Mouse (Mus musculus): ENCODE data around the gene Fyn. TPM values are rescaled to one million over a fixed set of nuclear protein-coding genes. Genes with fewer than 3 reads are reported as not detected.
A peak's percentile ranks its signal among the peaks of the same experiment; 100 is the strongest.

The Fyn gene
- total RNA-seq, 2 experiments from 2014 or later = 116 to 117 TPM

DNA sequence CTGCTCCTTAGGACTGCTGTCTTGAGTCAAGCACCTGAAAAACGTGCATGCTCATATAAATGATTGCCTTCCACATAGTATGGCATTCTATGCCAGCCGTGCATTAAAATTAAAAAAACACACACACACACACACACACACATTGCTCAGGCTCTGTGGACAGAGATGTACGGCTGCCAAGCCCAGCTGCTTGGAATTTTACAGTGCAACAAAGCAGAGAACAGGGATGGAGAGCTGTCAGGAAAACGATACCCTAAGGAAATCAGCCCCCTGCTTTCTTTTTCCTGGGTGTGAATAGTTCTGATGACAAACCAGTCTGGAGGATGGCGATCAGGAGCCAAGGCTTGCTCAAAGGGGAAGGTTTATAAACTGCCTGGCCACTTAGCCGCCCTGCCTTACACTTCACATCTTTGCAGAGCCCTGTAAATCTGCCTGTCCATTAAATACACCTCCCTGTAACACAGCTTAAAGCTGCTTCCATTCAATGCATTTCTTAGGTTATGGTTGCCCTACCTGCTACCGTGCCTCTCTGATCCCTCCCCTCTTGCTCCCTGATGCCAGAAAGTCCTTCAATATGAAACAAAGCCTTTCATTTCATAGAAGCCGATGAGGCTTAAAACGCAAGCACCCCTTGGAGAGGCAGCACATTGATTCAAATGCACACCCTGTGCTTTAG is 228.6 kb downstream of the Fyn start:
- intact Hi-C loops (cut with DNase I) = no loop called here
- no peak for DNase-seq (ENCODE audit: extremely low spot score in 1 of 2, low spot score in 2 of 2)
- no peak for TF ChIP-seq CTCF (IDR thresholded peaks at IDR 0.05)
- no peak overlapping the region for H3K27ac ChIP-seq
- H3K4me3 ChIP-seq = no peak overlapping the region

DNA sequence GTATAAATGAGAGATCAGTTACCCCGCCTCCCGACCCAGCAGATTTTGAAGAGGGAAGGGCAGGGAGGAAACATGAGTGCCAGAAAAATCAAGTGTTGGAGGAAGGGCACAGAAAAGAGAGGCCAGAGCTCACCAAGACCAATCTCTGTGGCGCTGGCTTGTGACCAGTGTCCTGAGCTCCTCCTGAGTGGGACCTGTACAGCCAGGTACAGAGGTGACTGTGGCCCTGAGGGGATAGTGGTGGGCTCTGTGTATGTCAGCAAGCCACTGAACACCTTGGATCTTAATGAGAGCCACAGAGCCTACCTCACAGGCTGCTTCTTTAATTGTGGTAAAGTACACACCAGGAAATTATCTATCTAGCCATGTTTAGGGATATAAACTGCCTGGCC is 229.1 kb downstream of the Fyn start:
- intact Hi-C loops (cut with DNase I) = no loop called here
- DNase-seq (ENCODE audit: extremely low spot score in 1 of 2, low spot score in 2 of 2) = no peak
- no peak for TF ChIP-seq CTCF (IDR thresholded peaks at IDR 0.05)
- H3K27ac ChIP-seq = no peak overlapping the region
- no peak overlapping the region for H3K4me3 ChIP-seq

DNA sequence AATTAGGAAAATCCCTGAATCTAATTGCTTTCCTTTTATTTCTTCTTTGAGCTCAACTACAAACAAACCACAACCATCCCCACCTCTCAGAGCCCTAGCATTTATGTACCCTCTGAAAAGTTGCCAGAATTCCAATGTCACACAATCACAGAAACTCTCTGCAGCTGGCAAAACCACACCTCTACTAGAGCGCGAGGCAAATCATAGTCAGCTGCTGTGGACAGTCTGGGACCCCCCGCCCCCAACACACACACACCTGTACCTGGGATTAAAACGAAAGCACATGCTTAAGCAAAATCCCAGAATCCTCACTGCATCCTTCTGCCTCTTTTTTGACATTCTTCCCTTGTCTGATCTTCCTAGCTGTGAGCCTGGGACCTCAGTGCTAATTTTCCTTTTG is 230.9 kb downstream of the Fyn start:
- DNase-seq (ENCODE audit: extremely low spot score in 1 of 2, low spot score in 2 of 2) = no peak
- TF ChIP-seq CTCF (IDR thresholded peaks at IDR 0.05) = no peak
- H3K27ac ChIP-seq = no peak overlapping the region
- intact Hi-C loops (cut with DNase I) = no loop called here
- no peak overlapping the region for H3K4me3 ChIP-seq

GRCm38 (mm10) chr10:39600115-39600514 is 231.5 kb downstream of the Fyn start:
- DNase-seq (ENCODE audit: extremely low spot score in 1 of 2, low spot score in 2 of 2) = no peak
- TF ChIP-seq CTCF (IDR thresholded peaks at IDR 0.05) = no peak
- no peak overlapping the region for H3K27ac ChIP-seq
- intact Hi-C loops (cut with DNase I) = no loop called here
- H3K4me3 ChIP-seq = no peak overlapping the region

GRCm38 (mm10) chr10:39601068-39601467 is 232.4 kb downstream of the Fyn start:
- no peak for TF ChIP-seq CTCF (IDR thresholded peaks at IDR 0.05)
- intact Hi-C loops (cut with DNase I) = no loop called here
- H3K4me3 ChIP-seq = no peak overlapping the region
- no peak overlapping the region for H3K27ac ChIP-seq
- no peak for DNase-seq (ENCODE audit: extremely low spot score in 1 of 2, low spot score in 2 of 2)

GRCm38 (mm10) chr10:39606434-39606833 is 237.8 kb downstream of the Fyn start:
- H3K27ac ChIP-seq = no peak overlapping the region
- DNase-seq (ENCODE audit: extremely low spot score in 1 of 2, low spot score in 2 of 2) = no peak
- intact Hi-C loops (cut with DNase I) = no loop called here
- H3K4me3 ChIP-seq = no peak overlapping the region
- TF ChIP-seq CTCF (IDR thresholded peaks at IDR 0.05) = no peak

DNA sequence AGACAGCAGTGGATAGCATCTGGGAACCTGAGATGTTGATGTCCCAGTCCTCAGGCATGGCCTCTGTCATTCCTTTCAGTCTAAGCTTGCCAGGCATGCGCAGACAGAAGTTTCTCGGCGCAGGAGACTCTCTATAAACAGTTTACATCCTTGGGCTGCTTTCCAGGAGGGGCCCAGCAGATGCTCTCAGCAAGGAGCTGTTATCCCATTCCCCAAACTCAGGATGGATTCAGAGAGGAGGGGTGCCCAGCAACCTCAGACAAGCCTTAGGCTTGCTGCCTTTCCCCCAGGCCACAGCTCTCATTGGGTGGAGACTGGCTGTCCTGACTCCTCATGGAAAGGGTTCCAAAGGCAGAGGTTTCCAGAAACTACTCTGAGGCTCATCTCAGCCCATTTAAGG is 242.6 kb downstream of the Fyn start:
- no peak for TF ChIP-seq CTCF (IDR thresholded peaks at IDR 0.05)
- Histone ChIP-seq H3K4me3 (no peak overlapping the region), H3K27ac (no peak overlapping the region)
- intact Hi-C loops (cut with DNase I) = no loop called here
- no peak for DNase-seq (ENCODE audit: extremely low spot score in 1 of 2, low spot score in 2 of 2)

DNA sequence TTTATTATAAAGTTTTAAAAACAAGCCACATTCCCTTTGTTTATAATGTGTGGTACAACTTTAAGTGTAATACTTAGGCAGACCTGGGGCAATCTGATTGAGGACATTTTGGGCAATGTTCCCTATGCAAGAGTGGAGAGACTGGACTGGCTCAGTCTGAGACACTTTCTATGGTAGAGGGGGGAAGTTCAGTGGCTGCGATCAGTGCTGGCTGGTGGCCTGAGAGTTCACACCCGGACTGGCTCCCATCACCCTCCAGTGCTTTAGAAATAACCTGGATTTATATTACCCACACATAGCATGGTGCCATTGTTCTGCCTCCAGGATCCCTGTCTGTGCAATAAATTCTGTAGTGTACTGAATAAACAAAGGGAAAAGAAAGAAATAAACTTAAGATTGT is 243.5 kb downstream of the Fyn start:
- no peak overlapping the region for H3K4me3 ChIP-seq
- no peak for TF ChIP-seq CTCF (IDR thresholded peaks at IDR 0.05)
- DNase-seq (ENCODE audit: extremely low spot score in 1 of 2, low spot score in 2 of 2) = no peak
- H3K27ac ChIP-seq = no peak overlapping the region
- intact Hi-C loops (cut with DNase I) = no loop called here

- Histone ChIP-seq H3K4me3 (peak within 1 kb of the TSS; percentile 28), H3K27ac (peak within 1 kb of the TSS; percentile 47; the same call in 1 of the 2 replicates)
- no peak for TF ChIP-seq CTCF (IDR thresholded peaks at IDR 0.05)
- intact Hi-C loops (cut with DNase I) = no loop called here
- no peak for DNase-seq (ENCODE audit: extremely low spot score in 1 of 2, low spot score in 2 of 2)
Observed at GRCm38 (mm10) chr10:39612633-39612988, 244.0 kb downstream of the Fyn start, which contains the start of gene Traf3ip2. Traf3ip2 (plus strand) TSS chr10:39612934.

DNA sequence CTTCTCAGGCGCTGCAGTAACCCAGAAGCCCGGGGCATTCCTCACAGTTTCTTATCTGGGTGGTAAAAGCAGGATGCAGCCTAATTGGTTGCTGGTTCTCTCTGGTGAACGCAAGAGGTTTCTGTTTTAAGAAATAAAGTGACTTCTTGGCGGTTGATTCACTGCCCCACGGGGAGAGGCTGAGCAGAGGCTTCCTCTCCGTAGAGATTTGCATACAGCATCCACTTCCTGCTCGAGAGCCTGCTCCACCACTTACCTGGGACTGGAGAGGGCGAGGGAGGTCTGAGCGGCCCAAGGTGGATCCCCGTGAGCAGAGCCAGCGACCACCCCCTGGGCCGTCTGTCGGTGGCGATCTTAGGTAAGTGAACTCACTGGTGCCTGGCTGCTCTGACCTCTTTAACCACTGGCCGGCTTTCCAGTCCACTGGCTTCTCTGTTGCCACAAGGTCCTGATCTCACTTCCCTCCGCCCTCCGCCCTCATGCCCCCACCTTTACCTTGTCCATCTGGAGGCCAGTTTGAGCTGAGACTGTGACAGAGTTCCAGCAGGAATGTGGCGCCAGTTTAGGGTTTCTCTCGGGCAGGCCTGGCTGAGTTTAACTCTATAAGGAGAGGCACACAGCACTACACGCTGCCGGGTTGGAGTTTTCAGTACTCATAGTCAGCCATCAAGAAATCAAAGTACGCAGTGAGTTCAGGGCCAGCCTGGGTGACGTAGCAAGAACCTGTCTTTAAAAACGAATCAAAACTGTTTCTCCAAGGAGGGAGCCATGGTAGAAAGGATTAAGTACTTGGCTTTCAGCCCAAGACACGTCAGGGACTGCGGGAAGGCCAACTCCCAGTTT is 244.6 kb downstream of the Fyn start:
- H3K4me3 ChIP-seq = peak overlapping the region; percentile 28
- DNase-seq (ENCODE audit: extremely low spot score in 1 of 2, low spot score in 2 of 2) = no peak
- H3K27ac ChIP-seq = peak overlapping the region; percentile 47; the same call in 1 of the 2 replicates
- intact Hi-C loops (cut with DNase I) = no loop called here
- TF ChIP-seq CTCF (IDR thresholded peaks at IDR 0.05) = no peak

GRCm38 (mm10) chr10:39613973-39614372 is 245.3 kb downstream of the Fyn start:
- no peak for TF ChIP-seq CTCF (IDR thresholded peaks at IDR 0.05)
- Histone ChIP-seq H3K4me3 (no peak overlapping the region), H3K27ac (no peak overlapping the region)
- intact Hi-C loops (cut with DNase I) = no loop called here
- no peak for DNase-seq (ENCODE audit: extremely low spot score in 1 of 2, low spot score in 2 of 2)

DNA sequence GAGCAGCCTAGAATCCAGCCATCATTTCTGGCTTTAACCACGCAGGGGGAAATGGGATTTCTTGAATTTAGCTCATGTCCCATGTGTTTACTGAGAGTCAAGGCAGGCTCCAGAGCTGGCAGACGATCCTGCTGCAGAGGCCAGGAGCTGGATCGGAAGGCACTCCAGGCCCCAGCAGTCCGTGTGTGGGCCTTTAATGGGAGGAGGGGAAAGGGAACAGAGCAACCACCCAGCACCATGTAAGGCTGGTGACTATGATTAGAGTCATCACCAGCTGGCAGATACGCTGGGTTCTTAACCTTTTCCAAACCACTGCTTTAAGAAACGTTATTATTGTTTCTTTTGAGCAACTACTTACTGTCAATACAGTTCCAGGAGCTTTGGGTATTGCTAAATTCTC is 246.0 kb downstream of the Fyn start:
- no peak overlapping the region for H3K27ac ChIP-seq
- no peak for DNase-seq (ENCODE audit: extremely low spot score in 1 of 2, low spot score in 2 of 2)
- H3K4me3 ChIP-seq = no peak overlapping the region
- intact Hi-C loops (cut with DNase I) = no loop called here
- no peak for TF ChIP-seq CTCF (IDR thresholded peaks at IDR 0.05)

Other genes with a start within 250 kb of the Fyn start
- gene Fam229b, start 234.9 kb upstream of the Fyn start, total RNA-seq (2021) = 10 to 100 TPM; 13.8 to 14.9 TPM
- 1 to 10 TPM; 2.8 to 3.5 TPM for gene Tube1, start 234.9 kb upstream of the Fyn start, total RNA-seq (2021)
- gene Ccn6, start 205.1 kb upstream of the Fyn start, total RNA-seq (2021) = under 1 TPM in 1 of 2 experiments, not detected in 1; 0.57 TPM
- gene Traf3ip2, start 244.1 kb downstream of the Fyn start, total RNA-seq (2021) = under 1 TPM; 0.61 to 0.82 TPM

All from left cerebral cortex, adult 2 months (tissue).